Mouse (Mus musculus) heart, embryonic 16.5 days (tissue): ENCODE data around the gene Sytl5. TPM values are rescaled to one million over a fixed set of nuclear protein-coding genes. Genes with fewer than 3 reads are reported as not detected.

Experiments used
- ATAC-seq: fragments of 200-750 bp; cut with Nextera tagmentation; replicated peaks from 2 replicates; pipeline ENCODE4 v1.8.0; 2017; ENCODE audit warnings: moderate number of reproducible peaks; ENCODE audit not compliant: insufficient read depth, low FRiP score; ENCODE audit errors: extremely low read depth
- H3K27ac ChIP-seq: fragments of 300-500 bp; sonication (generic); 2 replicates; pipeline ENCODE4 v1.5.1; 2014; ENCODE audit warnings: mild to moderate bottlenecking, low read length, control low read depth, moderate library complexity
- H3K27me3 ChIP-seq: fragments of 300-500 bp; sonication (generic); 2 replicates; pipeline ENCODE4 v1.6.1; 2014; ENCODE audit warnings: low read length, mixed read lengths; ENCODE audit not compliant: control insufficient read depth, insufficient read depth
- H3K36me3 ChIP-seq: fragments of 300-500 bp; sonication (generic); 2 replicates; pipeline ENCODE4 v1.6.1; 2014; ENCODE audit not compliant: control insufficient read depth, insufficient read depth
- H3K4me1 ChIP-seq: fragments of 300-500 bp; sonication (generic); 2 replicates; pipeline ENCODE4 v1.6.1; 2014; ENCODE audit warnings: low read length, mixed read lengths; ENCODE audit not compliant: control insufficient read depth, insufficient read depth
- H3K4me2 ChIP-seq: fragments of 300-500 bp; sonication (generic); 2 replicates; pipeline ENCODE4 v1.6.1; 2014; ENCODE audit warnings: low read depth, mild to moderate bottlenecking, control low read depth, low read length
- H3K4me3 ChIP-seq: fragments of 300-500 bp; sonication (generic); 2 replicates; pipeline ENCODE4 v1.5.1; 2014; ENCODE audit warnings: mild to moderate bottlenecking, control low read depth, low read length
- H3K9ac ChIP-seq: fragments of 300-500 bp; sonication (generic); 2 replicates; pipeline ENCODE4 v1.6.1; 2014; ENCODE audit warnings: low read length, control low read depth
- H3K9me3 ChIP-seq: fragments of 300-500 bp; sonication (generic); replicated peaks from 2 replicates; pipeline ENCODE4 v1.6.1; 2016; ENCODE audit warnings: low read length; ENCODE audit not compliant: control insufficient read depth
- WGBS: fragments of 180-500 bp; shearing (Covaris S2); extraction: QIAGEN DNeasy Blood & Tissue Kit; methylation state at CpG from one replicate; pipeline ENCODE4 v1.1.7; 2014; 5-methylcytosine and 5-hydroxymethylcytosine counted together
- polyA plus RNA-seq: library from polyadenylated mRNA; unstranded; fragments of >200 nt; fragmentation: Nextera tagmentation; extraction: Ambion mirVana; gene quantifications from 2 replicates; pipeline ENCODE4 v1.2.1, GENCODE M21; 2015

The Sytl5 gene
- polyA plus RNA-seq = 0.09 and 0.17 TPM in 2 replicates

DNA sequence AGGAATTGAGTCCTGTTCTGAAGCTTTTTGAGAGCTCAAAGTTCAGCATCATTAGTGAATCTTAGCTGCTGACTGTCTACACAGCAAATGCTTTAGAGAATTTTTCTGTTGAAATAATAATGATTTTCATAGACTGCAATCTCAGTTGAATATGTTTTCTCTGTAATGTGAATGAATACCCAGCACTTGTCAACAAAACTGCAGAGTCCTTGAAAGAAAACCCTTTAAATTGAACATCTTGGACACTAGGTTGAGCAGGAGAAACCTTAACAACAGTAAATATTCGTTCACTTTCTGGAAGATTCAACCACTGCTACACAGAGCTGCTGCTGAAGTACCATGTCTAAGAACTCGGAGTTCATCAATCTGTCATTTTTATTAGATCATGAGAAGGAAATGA is at the start of gene Sytl5:
Gene Sytl5 (plus strand): TSS at position 301 of the 400 bp plus-strand sequence.
- H3K4me1 ChIP-seq = no peaks in the 10 kb centered on the region
- H3K4me3 ChIP-seq = no peak within 1 kb of the TSS
- no peak within 1 kb of the TSS for H3K27ac ChIP-seq
- H3K4me2 ChIP-seq = no peak within 1 kb of the TSS
- no peaks in the 10 kb centered on the region for H3K27me3 ChIP-seq
- WGBS = 56% methylated on average over 2 of the region's 2 CpGs
- H3K9ac ChIP-seq = no peak within 1 kb of the TSS
- no peaks in the 10 kb centered on the region for H3K9me3 ChIP-seq
- ATAC-seq = no peak
- no peaks in the 10 kb centered on the region for H3K36me3 ChIP-seq

DNA sequence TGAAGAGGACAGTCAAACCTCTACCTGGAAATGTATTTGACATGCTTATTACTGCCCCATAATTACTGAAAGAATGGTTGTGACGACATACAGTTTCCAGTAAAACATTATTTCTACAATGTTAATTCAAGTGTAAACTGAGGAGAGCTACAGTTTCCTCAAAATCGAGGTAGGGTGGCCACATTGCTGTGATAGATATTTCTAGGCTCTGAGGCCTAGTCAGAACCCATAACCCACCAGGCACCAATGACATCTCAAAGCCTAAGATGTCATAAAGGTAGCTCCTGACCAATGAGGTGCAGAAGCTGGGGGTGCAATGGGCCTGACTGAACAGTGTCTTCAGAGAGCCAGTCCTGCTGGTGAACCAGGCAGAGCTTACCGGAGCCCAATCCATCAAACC is 38.8 kb upstream of the Sytl5 start, which contains the start of gene Hypm:
Gene Hypm (plus strand): TSS at position 301 of the 400 bp plus-strand sequence.
- H3K9ac ChIP-seq = no peak within 1 kb of the TSS
- H3K4me3 ChIP-seq = no peak within 1 kb of the TSS
- no peak within 1 kb of the TSS for H3K27ac ChIP-seq
- H3K9me3 ChIP-seq = no peaks in the 10 kb centered on the region
- no peaks in the 10 kb centered on the region for H3K36me3 ChIP-seq
- no peaks in the 10 kb centered on the region for H3K27me3 ChIP-seq
- no peak within 1 kb of the TSS for H3K4me2 ChIP-seq
- no peaks in the 10 kb centered on the region for H3K4me1 ChIP-seq
- WGBS = 69% methylated on average over 3 of the region's 3 CpGs
- ATAC-seq = no peak

DNA sequence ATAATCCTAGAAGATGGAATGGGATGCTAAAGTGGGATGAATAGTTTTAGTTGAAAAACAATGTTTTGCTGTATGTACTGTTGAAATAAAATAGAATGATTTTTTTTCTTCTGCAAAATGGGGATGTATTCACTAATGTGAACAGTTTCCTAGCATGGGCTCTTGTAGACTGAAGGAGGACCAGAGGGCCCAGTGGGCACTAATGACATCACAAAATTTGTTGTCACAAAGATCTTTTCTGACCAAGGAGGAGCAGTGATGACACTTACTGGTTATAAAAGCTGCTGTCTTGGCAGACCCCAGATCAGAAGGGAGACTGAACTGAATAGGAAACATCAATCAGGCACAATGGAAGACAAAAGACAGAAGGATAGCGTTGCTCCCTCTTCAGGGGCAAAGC is 36.0 kb upstream of the Sytl5 start, which contains the start of gene H2al3:
Gene H2al3 (plus strand): TSS at position 301 of the 400 bp plus-strand sequence.
- no peak for ATAC-seq
- Histone ChIP-seq H3K27ac (no peak within 1 kb of the TSS), H3K36me3 (no peaks in the 10 kb centered on the region), H3K4me3 (no peak within 1 kb of the TSS), H3K9ac (no peak within 1 kb of the TSS), H3K4me1 (no peaks in the 10 kb centered on the region), H3K27me3 (no peaks in the 10 kb centered on the region), H3K4me2 (no peak within 1 kb of the TSS), H3K9me3 (no peaks in the 10 kb centered on the region)
- WGBS = 38% methylated on average over 1 of the region's 1 CpGs

DNA sequence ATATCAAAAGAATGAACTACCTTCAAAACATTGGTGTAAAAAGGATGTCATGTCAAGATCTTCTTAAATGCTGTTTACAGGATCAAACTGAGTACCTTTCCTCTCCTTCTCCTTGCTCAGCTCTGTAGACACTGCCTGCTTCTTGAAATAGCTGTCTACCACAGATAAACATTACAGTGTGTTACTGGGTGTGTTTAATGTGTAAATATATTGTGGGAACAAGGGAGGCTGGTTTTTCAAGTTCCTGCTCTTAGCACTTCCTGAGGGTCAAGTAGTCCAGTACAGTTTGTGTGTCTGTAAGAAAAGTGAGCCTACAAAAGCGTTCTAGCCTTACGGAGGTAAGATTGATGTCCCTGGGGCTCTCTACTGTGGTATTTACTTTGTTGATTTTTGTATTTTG is 23.6 kb upstream of the Sytl5 start:
- Histone ChIP-seq H3K27me3 (no peaks in the 10 kb centered on the region), H3K36me3 (no peaks in the 10 kb centered on the region), H3K27ac (no peak overlapping the region), H3K4me1 (no peaks in the 10 kb centered on the region), H3K9me3 (no peaks in the 10 kb centered on the region), H3K4me3 (no peak overlapping the region), H3K4me2 (no peak overlapping the region), H3K9ac (no peak overlapping the region)
- no peak for ATAC-seq
- 72% methylated on average over 2 of the region's 2 CpGs for WGBS

DNA sequence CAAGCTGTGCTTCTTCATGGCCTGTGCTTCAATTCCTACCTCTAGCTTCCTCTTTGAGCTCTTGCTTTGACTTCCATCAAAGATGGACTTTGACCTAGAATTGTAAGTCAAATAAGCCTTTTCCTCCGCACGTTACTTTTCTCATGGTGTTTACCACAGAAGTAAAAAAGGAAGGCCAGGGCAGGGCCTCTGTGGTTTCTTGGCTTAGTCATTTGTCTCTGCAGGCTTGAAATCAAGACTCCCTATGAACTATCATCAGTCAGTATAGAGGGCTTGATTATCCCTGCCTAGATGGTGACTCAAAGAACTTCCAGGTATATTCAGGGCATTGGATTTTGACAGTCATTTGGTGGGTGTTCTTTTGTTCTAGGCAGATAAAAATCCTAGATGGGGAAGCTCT is 9.9 kb upstream of the Sytl5 start:
- H3K9me3 ChIP-seq = no peaks in the 10 kb centered on the region
- H3K27me3 ChIP-seq = no peaks in the 10 kb centered on the region
- WGBS = 72% methylated on average over 2 of the region's 2 CpGs
- no peak overlapping the region for H3K4me2 ChIP-seq
- no peak overlapping the region for H3K9ac ChIP-seq
- ATAC-seq = no peak
- H3K36me3 ChIP-seq = no peaks in the 10 kb centered on the region
- H3K4me3 ChIP-seq = no peak overlapping the region
- H3K4me1 ChIP-seq = no peaks in the 10 kb centered on the region
- H3K27ac ChIP-seq = no peak overlapping the region

DNA sequence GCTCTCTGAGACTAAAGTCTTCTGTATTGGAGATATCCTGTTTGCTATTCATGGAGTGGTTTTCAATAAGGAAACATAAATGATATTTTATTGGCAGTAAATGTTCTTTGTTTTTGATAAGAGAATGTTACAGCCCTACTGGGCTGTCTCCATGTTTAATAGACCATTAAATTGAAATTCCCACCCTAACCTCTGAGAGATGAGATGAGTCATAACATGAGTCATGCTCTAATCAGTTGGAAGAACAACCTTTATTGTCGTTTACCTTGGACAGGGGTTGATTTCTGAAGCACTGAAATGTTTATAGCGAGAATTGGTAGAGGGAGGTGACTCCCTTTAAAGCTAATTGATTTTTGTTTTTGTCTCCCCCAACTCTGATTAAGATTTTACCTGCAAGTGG is 24.1 kb downstream of the Sytl5 start:
- Histone ChIP-seq H3K27me3 (no peaks in the 10 kb centered on the region), H3K4me2 (no peak overlapping the region), H3K27ac (no peak overlapping the region), H3K4me3 (no peak overlapping the region), H3K36me3 (no peaks in the 10 kb centered on the region), H3K9ac (no peak overlapping the region), H3K9me3 (no peaks in the 10 kb centered on the region), H3K4me1 (no peaks in the 10 kb centered on the region)
- no peak for ATAC-seq
- WGBS = 28% methylated on average over 2 of the region's 2 CpGs

DNA sequence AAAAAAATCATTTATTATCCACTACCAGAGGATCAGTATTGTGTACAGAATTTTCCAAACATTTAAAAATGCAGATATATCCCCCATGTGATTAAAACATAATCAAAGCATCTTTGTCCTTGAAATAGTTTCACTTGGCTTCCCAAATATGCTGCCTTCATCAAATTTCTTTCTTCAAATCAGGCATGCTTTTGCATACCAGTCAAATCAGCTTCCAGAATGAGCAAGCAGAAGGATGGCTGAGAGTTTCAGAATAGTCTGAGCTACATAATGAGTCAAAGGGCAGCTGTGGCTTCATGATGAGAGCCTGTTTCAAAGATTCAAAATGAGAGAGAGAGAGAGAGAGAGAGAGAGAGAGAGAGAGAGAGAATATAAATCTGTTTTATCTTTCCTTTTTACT is 48.4 kb downstream of the Sytl5 start:
- no peak for ATAC-seq
- Histone ChIP-seq H3K4me2 (no peak overlapping the region), H3K4me1 (no peaks in the 10 kb centered on the region), H3K27me3 (no peaks in the 10 kb centered on the region), H3K4me3 (no peak overlapping the region), H3K9me3 (no peaks in the 10 kb centered on the region), H3K27ac (no peak overlapping the region), H3K36me3 (no peaks in the 10 kb centered on the region), H3K9ac (no peak overlapping the region)

DNA sequence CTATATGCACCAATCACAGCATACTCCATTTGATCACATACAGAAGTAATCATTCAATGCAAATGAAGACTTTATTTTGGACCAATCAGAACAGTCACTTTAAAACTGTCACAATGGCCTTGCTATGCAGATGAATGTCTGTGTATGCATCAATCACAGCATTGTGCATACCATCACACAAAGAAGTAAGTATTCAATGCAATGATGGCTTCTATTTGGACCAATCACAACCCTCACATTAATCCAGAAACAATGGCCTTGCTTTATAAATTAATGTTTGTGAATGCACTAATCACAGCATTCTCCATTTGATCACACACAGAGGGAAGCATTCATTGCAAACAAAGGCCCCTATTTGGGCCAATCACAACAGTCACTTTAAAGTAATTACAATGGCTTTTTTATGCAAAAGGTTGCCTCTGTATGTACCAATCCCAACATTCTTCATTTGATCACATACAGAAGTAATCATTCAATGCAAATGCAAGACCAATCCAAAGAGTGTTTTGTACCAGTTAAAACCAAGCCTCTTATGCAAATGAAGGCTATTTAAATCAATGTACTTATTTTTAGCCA is 98.8 kb downstream of the Sytl5 start:
- Histone ChIP-seq H3K4me3 (no peak overlapping the region), H3K4me2 (no peak overlapping the region), H3K9ac (no peak overlapping the region), H3K4me1 (no peaks in the 10 kb centered on the region), H3K27ac (no peak overlapping the region), H3K9me3 (no peaks in the 10 kb centered on the region), H3K36me3 (no peaks in the 10 kb centered on the region), H3K27me3 (no peaks in the 10 kb centered on the region)
- ATAC-seq = no peak

DNA sequence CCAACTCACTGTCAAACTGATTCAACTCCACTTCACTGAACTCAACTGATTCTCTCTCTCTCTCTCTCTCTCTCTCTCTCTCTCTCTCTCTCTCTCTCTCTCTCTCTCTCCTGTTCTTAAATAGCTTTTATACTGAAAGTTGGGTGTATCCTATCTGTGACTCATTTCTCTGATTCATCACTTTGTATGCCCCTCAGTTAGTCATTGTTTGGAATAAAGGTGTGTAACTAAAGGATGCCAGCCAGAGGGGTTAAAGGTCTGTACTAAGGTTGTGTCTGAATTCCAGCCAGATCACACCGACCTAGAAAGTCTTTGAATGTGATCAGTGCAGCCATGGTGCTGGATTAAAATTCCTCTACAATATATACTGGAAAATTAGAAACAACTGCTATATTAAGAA is 115.3 kb downstream of the Sytl5 start:
- no peak overlapping the region for H3K4me3 ChIP-seq
- no peaks in the 10 kb centered on the region for H3K27me3 ChIP-seq
- WGBS = 65% methylated on average over 1 of the region's 1 CpGs
- no peak overlapping the region for H3K4me2 ChIP-seq
- H3K9ac ChIP-seq = no peak overlapping the region
- no peak for ATAC-seq
- no peaks in the 10 kb centered on the region for H3K36me3 ChIP-seq
- H3K27ac ChIP-seq = no peak overlapping the region
- no peaks in the 10 kb centered on the region for H3K4me1 ChIP-seq
- no peaks in the 10 kb centered on the region for H3K9me3 ChIP-seq
